Mouse (Mus musculus): ENCODE measurements around the gene Angptl1. TPM values are rescaled to one million over a fixed set of nuclear protein-coding genes. Genes with fewer than 3 reads are reported as not detected.

Angptl1 gene
- polyA plus RNA-seq, 1 experiment from 2014 or later, result 1.7 TPM

DNA sequence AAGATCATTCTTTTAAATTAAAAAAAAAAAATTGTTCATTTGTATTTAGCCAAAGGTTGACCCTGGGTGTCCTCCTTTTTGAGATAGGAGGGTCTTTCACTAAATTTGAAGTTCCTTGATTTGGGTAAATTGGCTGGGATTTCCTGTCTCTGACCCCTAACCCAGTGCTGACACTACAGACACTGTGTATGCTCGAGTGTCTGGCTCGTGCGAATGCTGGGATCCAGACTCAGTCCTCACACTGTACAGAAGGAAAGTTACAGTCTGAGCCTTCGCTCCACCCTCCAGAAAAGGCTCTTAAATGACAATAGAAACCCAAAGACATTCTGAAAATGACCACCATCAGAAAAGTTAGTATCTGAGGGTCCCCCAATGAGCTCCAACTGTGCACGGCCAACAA is 14.5 kb downstream of the Angptl1 start:
- WGBS, result 74% methylated on average over 5 of the region's 5 CpGs
- DNase-seq (ENCODE audit: extremely low spot score, low spot score), result no peak
- no peak overlapping the region for H3K27ac ChIP-seq

DNA sequence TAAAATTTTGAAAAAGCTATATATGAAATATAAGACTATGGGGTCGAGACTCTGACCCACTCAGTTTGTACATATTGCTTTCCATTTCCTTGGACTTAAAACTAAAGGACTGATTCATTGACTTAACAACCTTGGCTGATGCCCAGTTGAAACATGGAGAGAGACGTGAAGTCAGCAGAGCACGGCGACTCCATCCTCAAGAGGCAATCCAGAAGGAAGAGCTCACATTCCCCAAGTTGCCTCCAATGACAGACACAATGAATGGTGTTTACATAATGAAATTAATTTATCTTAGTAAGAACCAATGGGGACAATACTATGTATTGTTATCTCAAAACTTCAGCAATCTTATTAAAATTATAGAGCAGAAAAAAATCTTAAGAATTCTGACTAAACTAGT is 16.2 kb downstream of the Angptl1 start:
- H3K4me1 ChIP-seq, result peaks cover 6% of the 10 kb centered on the region
- 97% methylated on average over 4 of the region's 4 CpGs for WGBS
- H3K27ac ChIP-seq, result no peak overlapping the region
- peaks cover 9% of the 10 kb centered on the region; the same call in 1 of the 2 replicates for H3K36me3 ChIP-seq (replicated peaks)
- no peak for DNase-seq (ENCODE audit: extremely low spot score, low spot score)
- H3K9me3 ChIP-seq, result no peaks in the 10 kb centered on the region
- H3K4me3 ChIP-seq, result no peak overlapping the region
- no peaks in the 10 kb centered on the region for H3K27me3 ChIP-seq (ENCODE audit: poor library complexity, severe bottlenecking)

More for the DNA sequence above, 14.5 kb downstream of the Angptl1 start:
- Histone ChIP-seq H3K4me1 (peaks cover 6% of the 10 kb centered on the region), H3K4me3 (no peak overlapping the region), H3K27me3 (ENCODE audit: poor library complexity, severe bottlenecking) (no peaks in the 10 kb centered on the region), H3K9me3 (no peaks in the 10 kb centered on the region), H3K36me3 (replicated peaks) (peaks cover 9% of the 10 kb centered on the region; the same call in 1 of the 2 replicates)

DNA sequence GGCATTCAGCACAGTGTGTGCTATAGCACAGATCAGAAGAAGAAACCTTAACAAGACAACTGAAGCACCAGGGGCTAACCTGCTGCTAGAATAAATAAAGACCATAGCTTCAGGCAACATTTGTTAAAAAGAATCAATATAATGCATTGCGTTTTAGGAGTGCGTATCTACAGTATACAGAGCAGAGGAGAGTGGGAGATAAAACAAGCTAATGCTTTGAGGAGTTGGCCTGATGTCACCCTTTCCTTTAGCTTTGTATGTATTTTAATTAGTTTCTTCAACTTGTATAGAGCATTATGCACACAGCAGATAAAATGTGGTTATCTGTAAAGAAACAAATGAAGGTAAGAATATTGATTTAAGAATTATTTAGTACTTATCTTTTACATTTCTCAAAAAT is 18.3 kb downstream of the Angptl1 start:
- WGBS, result 94% methylated on average over 2 of the region's 2 CpGs
- Histone ChIP-seq H3K4me3 (no peak overlapping the region), H3K27me3 (ENCODE audit: poor library complexity, severe bottlenecking) (no peaks in the 10 kb centered on the region), H3K36me3 (replicated peaks) (peaks cover 9% of the 10 kb centered on the region; the same call in 1 of the 2 replicates), H3K9me3 (no peaks in the 10 kb centered on the region), H3K27ac (no peak overlapping the region), H3K4me1 (peaks cover 6% of the 10 kb centered on the region)
- no peak for DNase-seq (ENCODE audit: extremely low spot score, low spot score)

DNA sequence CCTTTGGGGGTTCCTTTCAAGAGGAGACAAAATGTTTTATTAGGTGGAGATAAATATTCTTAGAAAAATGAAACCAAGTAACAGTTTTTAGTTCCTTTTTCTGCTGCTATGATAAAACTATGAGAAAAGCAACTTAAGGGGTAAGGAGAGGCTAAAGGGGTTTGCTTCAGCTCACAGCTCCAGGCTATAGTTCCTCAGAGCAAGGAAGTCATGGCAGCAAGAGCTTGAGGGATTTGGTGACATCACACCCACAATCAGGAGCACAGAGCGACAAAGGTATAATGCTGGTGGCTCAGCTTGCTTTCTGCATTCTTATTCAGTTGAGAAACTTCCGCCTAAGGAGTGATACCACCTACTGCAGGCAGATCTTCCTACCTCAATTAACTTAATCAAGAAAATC is 20.8 kb downstream of the Angptl1 start:
- no peak overlapping the region for H3K27ac ChIP-seq
- peaks cover 6% of the 10 kb centered on the region for H3K4me1 ChIP-seq
- WGBS, result 86% methylated on average over 2 of the region's 2 CpGs
- H3K4me3 ChIP-seq, result no peak overlapping the region
- peaks cover 9% of the 10 kb centered on the region; the same call in 1 of the 2 replicates for H3K36me3 ChIP-seq (replicated peaks)
- no peaks in the 10 kb centered on the region for H3K9me3 ChIP-seq
- H3K27me3 ChIP-seq (ENCODE audit: poor library complexity, severe bottlenecking), result no peaks in the 10 kb centered on the region
- no peak for DNase-seq (ENCODE audit: extremely low spot score, low spot score)

DNA sequence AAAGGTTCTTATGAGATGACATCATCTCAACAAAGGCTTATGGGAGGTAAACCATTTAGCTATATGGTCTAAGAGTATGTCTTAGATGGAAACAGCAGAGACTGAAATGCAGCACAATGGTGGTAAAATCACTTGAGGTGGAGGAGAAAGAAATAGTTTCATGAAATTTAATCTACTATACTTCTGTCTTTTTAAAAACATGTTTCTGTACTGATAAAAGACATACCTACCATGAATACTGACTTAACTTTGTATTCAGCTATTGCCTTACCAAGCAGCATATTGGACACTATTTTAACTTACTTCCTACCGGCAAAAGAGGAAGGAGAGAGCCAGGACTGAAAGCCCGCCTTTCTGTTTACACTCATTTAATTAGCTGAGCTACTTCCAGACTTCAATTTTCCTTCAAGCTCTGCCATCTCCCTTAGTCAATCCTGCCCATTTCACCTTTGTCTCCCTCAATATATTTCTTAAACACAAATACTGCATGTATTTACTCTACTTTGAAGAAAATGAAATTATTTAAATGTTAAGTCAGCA is 21.4 kb downstream of the Angptl1 start:
- H3K36me3 ChIP-seq (replicated peaks), result 0 out of 2 replicates have a peak, but pooled peaks cover 4% of the 10 kb centered on the region
- peaks cover 9% of the 10 kb centered on the region for H3K4me1 ChIP-seq
- no peaks in the 10 kb centered on the region for H3K27me3 ChIP-seq (ENCODE audit: poor library complexity, severe bottlenecking)
- no peak overlapping the region for H3K4me3 ChIP-seq
- WGBS, result 75% methylated on average over 2 of the region's 2 CpGs
- no peak for DNase-seq (ENCODE audit: extremely low spot score, low spot score)
- H3K9me3 ChIP-seq, result no peaks in the 10 kb centered on the region
- no peak overlapping the region for H3K27ac ChIP-seq

- H3K4me3 ChIP-seq, result no peak overlapping the region
- H3K27me3 ChIP-seq (ENCODE audit: poor library complexity, severe bottlenecking), result no peaks in the 10 kb centered on the region
- H3K9me3 ChIP-seq, result no peaks in the 10 kb centered on the region
- 88% methylated on average over 8 of the region's 8 CpGs for WGBS
- H3K27ac ChIP-seq, result no peak overlapping the region
- peaks cover 9% of the 10 kb centered on the region for H3K4me1 ChIP-seq
- no peak for DNase-seq (ENCODE audit: extremely low spot score, low spot score)
- 0 out of 2 replicates have a peak, but pooled peaks cover 4% of the 10 kb centered on the region for H3K36me3 ChIP-seq (replicated peaks)
Measured at GRCm38 (mm10) chr1:156860266-156860665, 21.9 kb downstream of the Angptl1 start.

DNA sequence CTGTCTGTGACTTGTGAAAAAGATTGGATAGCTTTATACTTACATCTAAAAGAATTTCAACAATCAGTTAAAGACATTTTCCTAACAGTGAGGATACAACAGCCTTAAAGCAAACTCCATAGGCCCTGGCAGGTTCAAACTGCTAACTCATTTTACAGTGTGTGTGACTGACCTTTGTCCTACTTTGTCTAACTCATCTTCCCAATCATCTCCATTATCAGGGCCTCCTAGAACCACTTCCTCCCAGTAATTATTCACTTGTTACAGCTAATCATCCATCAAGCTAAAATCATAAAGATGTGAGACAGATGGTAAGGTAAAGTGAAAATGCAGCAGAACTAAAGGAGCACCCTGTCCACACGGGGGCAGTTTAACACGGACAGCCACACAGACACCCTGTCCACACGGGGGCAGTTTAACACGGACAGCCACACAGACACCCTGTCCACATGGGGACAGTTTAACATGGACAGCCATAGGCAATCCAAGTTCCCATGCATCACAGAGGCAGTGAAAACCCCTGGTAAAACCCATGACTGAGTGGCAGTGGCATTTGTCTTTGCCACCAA is 23.2 kb downstream of the Angptl1 start:
- peaks cover 9% of the 10 kb centered on the region for H3K4me1 ChIP-seq
- no peak for DNase-seq (ENCODE audit: extremely low spot score, low spot score)
- 60% methylated on average over 4 of the region's 4 CpGs for WGBS

DNA sequence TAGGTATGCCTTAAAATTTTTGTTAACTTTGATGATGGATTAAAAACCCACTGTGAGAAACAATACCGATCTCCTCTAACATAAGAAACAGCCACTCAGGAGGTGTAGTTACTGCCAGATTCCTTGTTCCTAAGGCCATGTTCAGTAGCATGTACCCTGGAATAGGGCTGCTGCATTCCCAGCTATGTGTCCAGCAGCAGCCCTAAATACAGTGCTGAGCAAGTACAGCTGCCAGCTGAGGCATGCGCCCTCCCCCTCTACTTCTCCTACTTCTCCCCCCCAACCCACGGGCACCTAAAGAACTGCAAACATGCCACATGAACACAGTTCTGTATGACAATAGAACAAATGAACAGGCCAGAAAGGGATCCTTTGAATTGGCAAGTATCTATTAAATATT is 25.4 kb downstream of the Angptl1 start:
- Histone ChIP-seq H3K4me3 (no peak overlapping the region), H3K27me3 (ENCODE audit: poor library complexity, severe bottlenecking) (no peaks in the 10 kb centered on the region), H3K9me3 (no peaks in the 10 kb centered on the region), H3K27ac (no peak overlapping the region), H3K4me1 (peaks cover 21% of the 10 kb centered on the region), H3K36me3 (replicated peaks) (0 out of 2 replicates have a peak, but pooled peaks cover 10% of the 10 kb centered on the region)
- 81% methylated on average over 3 of the region's 3 CpGs for WGBS
- no peak for DNase-seq (ENCODE audit: extremely low spot score, low spot score)

More for the DNA sequence above, 23.2 kb downstream of the Angptl1 start:
- no peaks in the 10 kb centered on the region for H3K9me3 ChIP-seq
- no peak overlapping the region for H3K4me3 ChIP-seq
- H3K27me3 ChIP-seq (ENCODE audit: poor library complexity, severe bottlenecking), result no peaks in the 10 kb centered on the region
- H3K36me3 ChIP-seq (replicated peaks), result no peaks in the 10 kb centered on the region
- H3K27ac ChIP-seq, result no peak overlapping the region

DNA sequence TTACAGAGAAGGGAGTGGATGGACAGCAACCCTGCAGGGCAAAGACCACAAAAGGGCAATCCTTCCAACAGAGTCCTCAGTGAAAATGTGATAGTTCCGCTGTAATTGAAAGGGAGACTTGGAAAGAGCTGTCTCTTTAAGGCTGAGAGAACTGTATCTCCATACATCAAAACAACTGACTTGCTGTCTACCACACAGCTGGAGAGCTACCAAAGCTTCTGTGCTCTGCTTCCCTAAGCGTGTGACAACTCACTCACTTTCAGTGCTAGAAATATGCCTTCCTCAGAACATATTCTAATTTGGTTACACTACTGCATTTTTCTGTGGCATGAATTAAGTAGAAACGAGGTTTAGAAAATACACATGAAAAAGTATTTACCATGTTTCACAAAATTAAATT is 25.9 kb downstream of the Angptl1 start:
- no peak for DNase-seq (ENCODE audit: extremely low spot score, low spot score)

DNA sequence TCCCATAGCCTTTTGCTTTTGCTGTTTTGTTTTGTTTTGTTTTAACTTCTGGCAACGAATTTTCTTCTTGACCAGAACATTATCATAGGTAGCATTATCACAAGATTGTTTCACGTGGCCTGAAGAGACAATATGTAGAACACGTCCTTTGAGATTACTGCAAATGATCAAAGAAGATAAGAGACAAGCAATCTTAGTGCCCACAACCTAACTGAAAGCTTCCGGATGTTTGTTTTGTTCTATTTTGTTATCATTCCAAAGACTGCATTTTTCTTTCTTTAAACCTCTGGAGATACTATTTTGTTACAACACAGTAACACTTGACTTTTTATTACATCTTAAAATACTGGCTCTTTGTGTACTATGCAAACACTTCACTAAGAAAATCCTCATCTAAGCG is 31.7 kb downstream of the Angptl1 start:
- H3K4me3 ChIP-seq, result no peak overlapping the region
- H3K27ac ChIP-seq, result no peak overlapping the region
- 93% methylated on average over 5 of the region's 5 CpGs for WGBS
- DNase-seq (ENCODE audit: extremely low spot score, low spot score), result no peak
- no peaks in the 10 kb centered on the region for H3K27me3 ChIP-seq (ENCODE audit: poor library complexity, severe bottlenecking)
- no peaks in the 10 kb centered on the region for H3K9me3 ChIP-seq
- peaks cover 12% of the 10 kb centered on the region; the same call in 1 of the 2 replicates for H3K4me1 ChIP-seq
- peaks cover 38% of the 10 kb centered on the region for H3K36me3 ChIP-seq (replicated peaks)

More for the DNA sequence above, 25.9 kb downstream of the Angptl1 start:
- no peak overlapping the region for H3K27ac ChIP-seq
- H3K27me3 ChIP-seq (ENCODE audit: poor library complexity, severe bottlenecking), result no peaks in the 10 kb centered on the region
- H3K36me3 ChIP-seq (replicated peaks), result peaks cover 10% of the 10 kb centered on the region; the same call in 1 of the 2 replicates
- peaks cover 21% of the 10 kb centered on the region for H3K4me1 ChIP-seq
- no peak overlapping the region for H3K4me3 ChIP-seq
- H3K9me3 ChIP-seq, result no peaks in the 10 kb centered on the region
- WGBS, result 55% methylated on average over 3 of the region's 3 CpGs

DNA sequence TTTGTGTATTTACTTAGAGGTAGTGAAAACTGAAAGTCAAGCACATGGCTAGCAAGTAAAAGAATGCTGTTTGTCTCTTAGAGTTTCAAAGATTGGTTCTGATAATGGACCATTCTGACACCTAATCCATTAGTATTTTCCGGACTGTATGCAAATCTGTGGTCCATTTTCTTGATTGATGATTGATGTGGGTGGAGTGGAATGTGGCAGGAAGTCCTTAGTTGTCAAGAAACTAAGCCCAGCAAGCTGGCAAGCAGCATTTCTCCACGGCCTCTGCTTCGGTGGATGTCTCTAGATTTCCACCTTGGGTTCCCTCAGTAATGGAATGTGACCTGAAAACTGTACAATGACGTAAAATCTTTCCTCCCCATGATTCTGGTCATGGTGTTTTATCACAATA is 32.3 kb downstream of the Angptl1 start:
- peaks cover 40% of the 10 kb centered on the region for H3K36me3 ChIP-seq (replicated peaks)
- 95% methylated on average over 4 of the region's 4 CpGs for WGBS
- no peak overlapping the region for H3K27ac ChIP-seq
- no peak overlapping the region for H3K4me3 ChIP-seq
- DNase-seq (ENCODE audit: extremely low spot score, low spot score), result no peak
- no peaks in the 10 kb centered on the region for H3K27me3 ChIP-seq (ENCODE audit: poor library complexity, severe bottlenecking)
- no peaks in the 10 kb centered on the region for H3K9me3 ChIP-seq
- peaks cover 12% of the 10 kb centered on the region; the same call in 1 of the 2 replicates for H3K4me1 ChIP-seq

GRCm38 (mm10) chr1:156884782-156885181 is 46.4 kb downstream of the Angptl1 start:
- 91% methylated on average over 2 of the region's 2 CpGs for WGBS
- Histone ChIP-seq H3K36me3 (replicated peaks) (peaks cover 73% of the 10 kb centered on the region), H3K27ac (no peak overlapping the region), H3K4me1 (no peaks in the 10 kb centered on the region), H3K9me3 (peaks cover 5% of the 10 kb centered on the region; the same call in 1 of the 2 replicates), H3K4me3 (no peak overlapping the region), H3K27me3 (ENCODE audit: poor library complexity, severe bottlenecking) (no peaks in the 10 kb centered on the region)
- DNase-seq (ENCODE audit: extremely low spot score, low spot score), result no peak

DNA sequence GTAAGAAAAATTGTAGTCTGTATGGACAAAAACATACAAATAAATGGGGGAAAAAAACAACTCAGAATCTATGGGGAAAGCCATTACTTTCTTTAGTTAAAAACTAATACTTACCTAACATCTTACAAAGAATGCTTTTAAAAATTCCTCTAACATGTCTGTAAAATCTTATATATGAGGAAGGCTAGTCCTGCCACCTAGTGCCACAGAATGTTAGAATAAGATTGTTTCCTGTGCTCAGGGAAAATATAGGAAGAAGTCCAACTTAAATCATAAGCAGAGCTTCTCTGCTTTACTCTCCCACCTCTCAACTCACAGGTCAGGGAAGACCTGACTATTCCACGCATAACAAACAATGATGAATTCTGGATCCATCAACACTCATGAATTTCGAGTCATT is 47.5 kb downstream of the Angptl1 start:
- Histone ChIP-seq H3K36me3 (replicated peaks) (peaks cover 72% of the 10 kb centered on the region), H3K9me3 (peaks cover 5% of the 10 kb centered on the region; the same call in 1 of the 2 replicates), H3K4me3 (no peak overlapping the region), H3K4me1 (no peaks in the 10 kb centered on the region), H3K27me3 (ENCODE audit: poor library complexity, severe bottlenecking) (no peaks in the 10 kb centered on the region), H3K27ac (no peak overlapping the region)
- WGBS, result 94% methylated on average over 2 of the region's 2 CpGs
- no peak for DNase-seq (ENCODE audit: extremely low spot score, low spot score)
